Mouse (Mus musculus) limb, embryonic 15.5 days (tissue): ENCODE measurements at regions not wholly inside any gene's neighbourhood (a gene's known extent, or its start where the extent isn't known, plus 50 kb on each side); places are given as distances from the start of the nearest gene placed in this dataset.

ENCODE experiments used
- ATAC-seq: fragments of 200-750 bp; cut with Nextera tagmentation; 2 replicates; pipeline ENCODE4 v1.8.0; 2017; ENCODE audit warnings: low read depth, moderate TSS enrichment; ENCODE audit not compliant: insufficient number of reproducible peaks, low FRiP score, low TSS enrichment
- H3K27ac ChIP-seq: fragments of 300-500 bp; sonication (generic); 2 replicates; pipeline ENCODE4 v1.5.1; 2015; ENCODE audit warnings: moderate library complexity, mild to moderate bottlenecking, inconsistent platforms
- H3K27me3 ChIP-seq: fragments of 300-500 bp; sonication (generic); 2 replicates; pipeline ENCODE4 v1.6.1; 2015; ENCODE audit warnings: inconsistent platforms
- H3K36me3 ChIP-seq: fragments of 300-500 bp; sonication (generic); 2 replicates; pipeline ENCODE4 v1.6.1; 2015; ENCODE audit warnings: inconsistent platforms
- H3K4me1 ChIP-seq: fragments of 300-500 bp; sonication (generic); 2 replicates; pipeline ENCODE4 v1.6.1; 2015; ENCODE audit warnings: inconsistent platforms
- H3K4me2 ChIP-seq: fragments of 300-500 bp; sonication (generic); 2 replicates; pipeline ENCODE4 v1.6.1; 2015; ENCODE audit warnings: mild to moderate bottlenecking, inconsistent platforms
- H3K4me3 ChIP-seq: fragments of 300-500 bp; sonication (generic); 2 replicates; pipeline ENCODE4 v1.5.1; 2015; ENCODE audit warnings: mild to moderate bottlenecking, inconsistent platforms
- H3K9ac ChIP-seq: fragments of 300-500 bp; sonication (generic); 2 replicates; pipeline ENCODE4 v1.6.1; 2015; ENCODE audit warnings: inconsistent platforms
- H3K9me3 ChIP-seq: fragments of 300-500 bp; sonication (generic); 2 replicates; pipeline ENCODE4 v1.6.1; 2016; ENCODE audit warnings: inconsistent platforms
- WGBS: fragments of 180-500 bp; shearing (Covaris S2); methylation state at CpG from one replicate; pipeline ENCODE4 v1.1.7; 2015; 5-methylcytosine and 5-hydroxymethylcytosine counted together

GRCm38 (mm10) chr3:50761766-50762165 is 318.4 kb upstream of the Slc7a11 start:
- H3K36me3 ChIP-seq = no peaks in the 10 kb centered on the region
- no peak overlapping the region for H3K9ac ChIP-seq
- 0% methylated on average over 1 of the region's 1 CpGs for WGBS
- no peaks in the 10 kb centered on the region for H3K9me3 ChIP-seq
- H3K27me3 ChIP-seq = no peaks in the 10 kb centered on the region
- H3K4me1 ChIP-seq = no peaks in the 10 kb centered on the region
- H3K4me2 ChIP-seq = no peak overlapping the region
- ATAC-seq = no peak
- H3K4me3 ChIP-seq = no peak overlapping the region
- H3K27ac ChIP-seq = no peak overlapping the region

- no peaks in the 10 kb centered on the region for H3K4me1 ChIP-seq
- no peaks in the 10 kb centered on the region for H3K36me3 ChIP-seq
- no peaks in the 10 kb centered on the region for H3K27me3 ChIP-seq
- WGBS = 81% methylated on average over 1 of the region's 1 CpGs
- no peak overlapping the region for H3K9ac ChIP-seq
- no peaks in the 10 kb centered on the region for H3K9me3 ChIP-seq
- no peak overlapping the region for H3K27ac ChIP-seq
- no peak for ATAC-seq
- no peak overlapping the region for H3K4me2 ChIP-seq
- H3K4me3 ChIP-seq = no peak overlapping the region
Measured at GRCm38 (mm10) chr3:50758106-50758505, 314.7 kb upstream of the Slc7a11 start.

GRCm38 (mm10) chr3:50737173-50737572 is 293.8 kb upstream of the Slc7a11 start:
- no peak overlapping the region for H3K4me3 ChIP-seq
- H3K9me3 ChIP-seq = no peaks in the 10 kb centered on the region
- H3K27ac ChIP-seq = no peak overlapping the region
- 94% methylated on average over 1 of the region's 1 CpGs for WGBS
- no peaks in the 10 kb centered on the region for H3K4me1 ChIP-seq
- H3K9ac ChIP-seq = no peak overlapping the region
- no peak overlapping the region for H3K4me2 ChIP-seq
- no peaks in the 10 kb centered on the region for H3K36me3 ChIP-seq
- ATAC-seq = no peak
- H3K27me3 ChIP-seq = no peaks in the 10 kb centered on the region

GRCm38 (mm10) chr3:50719035-50719434 is 275.6 kb upstream of the Slc7a11 start:
- no peaks in the 10 kb centered on the region for H3K4me1 ChIP-seq
- no peak overlapping the region for H3K4me3 ChIP-seq
- no peak overlapping the region for H3K27ac ChIP-seq
- 84% methylated on average over 5 of the region's 5 CpGs for WGBS
- H3K27me3 ChIP-seq = no peaks in the 10 kb centered on the region
- H3K4me2 ChIP-seq = no peak overlapping the region
- H3K36me3 ChIP-seq = no peaks in the 10 kb centered on the region
- no peak overlapping the region for H3K9ac ChIP-seq
- ATAC-seq = no peak
- H3K9me3 ChIP-seq = no peaks in the 10 kb centered on the region

GRCm38 (mm10) chr3:50713463-50713862 is 270.0 kb upstream of the Slc7a11 start:
- 86% methylated on average over 6 of the region's 6 CpGs for WGBS
- Histone ChIP-seq H3K9me3 (no peaks in the 10 kb centered on the region), H3K4me3 (no peak overlapping the region), H3K27me3 (no peaks in the 10 kb centered on the region), H3K4me1 (no peaks in the 10 kb centered on the region), H3K4me2 (no peak overlapping the region), H3K9ac (no peak overlapping the region), H3K27ac (no peak overlapping the region), H3K36me3 (no peaks in the 10 kb centered on the region)
- no peak for ATAC-seq

GRCm38 (mm10) chr3:50709415-50709989 is 266.1 kb upstream of the Slc7a11 start:
- no peak overlapping the region for H3K9ac ChIP-seq
- H3K4me3 ChIP-seq = no peak overlapping the region
- 38% methylated on average over 12 of the region's 12 CpGs for WGBS
- H3K27ac ChIP-seq = no peak overlapping the region
- no peaks in the 10 kb centered on the region for H3K27me3 ChIP-seq
- no peaks in the 10 kb centered on the region for H3K9me3 ChIP-seq
- no peaks in the 10 kb centered on the region for H3K4me1 ChIP-seq
- ATAC-seq = no peak
- no peaks in the 10 kb centered on the region for H3K36me3 ChIP-seq
- H3K4me2 ChIP-seq = no peak overlapping the region

- Histone ChIP-seq H3K27me3 (no peaks in the 10 kb centered on the region), H3K9me3 (no peaks in the 10 kb centered on the region), H3K4me2 (no peak overlapping the region), H3K4me1 (no peaks in the 10 kb centered on the region), H3K36me3 (no peaks in the 10 kb centered on the region), H3K27ac (no peak overlapping the region), H3K4me3 (no peak overlapping the region), H3K9ac (no peak overlapping the region)
- ATAC-seq = no peak
- 58% methylated on average over 2 of the region's 2 CpGs for WGBS
Measured at GRCm38 (mm10) chr3:50706707-50707106, 263.3 kb upstream of the Slc7a11 start.

- H3K4me2 ChIP-seq = peak overlapping the region; percentile 12; the same call in 1 of the 2 replicates
- no peak for ATAC-seq
- WGBS = 56% methylated on average over 15 of the region's 15 CpGs
Measured at GRCm38 (mm10) chr3:50694904-50695680, 251.7 kb upstream of the Slc7a11 start.

GRCm38 (mm10) chr3:50694497-50694896 is 251.1 kb upstream of the Slc7a11 start:
- H3K9ac ChIP-seq = no peak overlapping the region
- no peaks in the 10 kb centered on the region for H3K36me3 ChIP-seq
- H3K27ac ChIP-seq = peak overlapping the region; percentile 63
- H3K9me3 ChIP-seq = no peaks in the 10 kb centered on the region
- ATAC-seq = no peak
- H3K4me3 ChIP-seq = no peak overlapping the region
- 0 out of 2 replicates have a peak, but pooled peaks cover 2% of the 10 kb centered on the region for H3K4me1 ChIP-seq
- WGBS = 29% methylated on average over 8 of the region's 8 CpGs
- H3K4me2 ChIP-seq = peak overlapping the region; percentile 12; the same call in 1 of the 2 replicates
- no peaks in the 10 kb centered on the region for H3K27me3 ChIP-seq

More at GRCm38 (mm10) chr3:50694904-50695680, 251.7 kb upstream of the Slc7a11 start:
- 0 out of 2 replicates have a peak, but pooled peaks cover 2% of the 10 kb centered on the region for H3K4me1 ChIP-seq
- no peak overlapping the region for H3K9ac ChIP-seq
- no peaks in the 10 kb centered on the region for H3K36me3 ChIP-seq
- H3K4me3 ChIP-seq = no peak overlapping the region
- H3K9me3 ChIP-seq = no peaks in the 10 kb centered on the region
- peak overlapping the region; percentile 63 for H3K27ac ChIP-seq
- no peaks in the 10 kb centered on the region for H3K27me3 ChIP-seq

- H3K4me1 ChIP-seq = 0 out of 2 replicates have a peak, but pooled peaks cover 2% of the 10 kb centered on the region
- no peak overlapping the region for H3K4me2 ChIP-seq
- no peak overlapping the region for H3K27ac ChIP-seq
- no peaks in the 10 kb centered on the region for H3K36me3 ChIP-seq
- no peak overlapping the region for H3K4me3 ChIP-seq
- no peak for ATAC-seq
- no peak overlapping the region for H3K9ac ChIP-seq
- 83% methylated on average over 1 of the region's 1 CpGs for WGBS
- no peaks in the 10 kb centered on the region for H3K9me3 ChIP-seq
- no peaks in the 10 kb centered on the region for H3K27me3 ChIP-seq
Measured at GRCm38 (mm10) chr3:50692306-50692705, 248.9 kb upstream of the Slc7a11 start.

GRCm38 (mm10) chr3:50690750-50691149 is 247.3 kb upstream of the Slc7a11 start:
- H3K9me3 ChIP-seq = no peaks in the 10 kb centered on the region
- no peak for ATAC-seq
- no peak overlapping the region for H3K4me3 ChIP-seq
- 68% methylated on average over 5 of the region's 5 CpGs for WGBS
- H3K9ac ChIP-seq = no peak overlapping the region
- no peak overlapping the region for H3K4me2 ChIP-seq
- H3K36me3 ChIP-seq = no peaks in the 10 kb centered on the region
- no peaks in the 10 kb centered on the region for H3K27me3 ChIP-seq
- H3K27ac ChIP-seq = no peak overlapping the region
- 0 out of 2 replicates have a peak, but pooled peaks cover 2% of the 10 kb centered on the region for H3K4me1 ChIP-seq

- ATAC-seq = no peak
- Histone ChIP-seq H3K4me2 (no peak overlapping the region), H3K27ac (no peak overlapping the region), H3K4me1 (no peaks in the 10 kb centered on the region), H3K9ac (no peak overlapping the region), H3K4me3 (no peak overlapping the region), H3K36me3 (no peaks in the 10 kb centered on the region), H3K27me3 (no peaks in the 10 kb centered on the region), H3K9me3 (no peaks in the 10 kb centered on the region)
- WGBS = 77% methylated on average over 5 of the region's 5 CpGs
Measured at GRCm38 (mm10) chr3:50689375-50689774, 246.0 kb upstream of the Slc7a11 start.
